Mouse (Mus musculus): ENCODE data around the gene Habp2. TPM values are rescaled to one million over a fixed set of nuclear protein-coding genes. Genes with fewer than 3 reads are reported as not detected.

The Habp2 gene
- polyA plus RNA-seq, 1 experiment from 2014 or later: not detected

GRCm38 (mm10) chr19:56288436-56288835 is 1.5 kb downstream of the Habp2 start:
- H3K4me3 ChIP-seq (ENCODE audit: low read depth, low read length): no peak overlapping the region
- H3K4me1 ChIP-seq (ENCODE audit: control insufficient read depth, insufficient read depth, low read length): no peaks in the 10 kb centered on the region
- ATAC-seq (ENCODE audit: insufficient read depth, low FRiP score, low TSS enrichment): no peak
- H3K36me3 ChIP-seq (ENCODE audit: control insufficient read depth, insufficient read depth, low read length): no peaks in the 10 kb centered on the region
- 90% methylated on average over 4 of the region's 4 CpGs for WGBS
- no peak overlapping the region for H3K9ac ChIP-seq (ENCODE audit: low read length)
- DNase-seq (ENCODE audit: low spot score): no peak
- H3K27me3 ChIP-seq (ENCODE audit: control insufficient read depth, insufficient read depth, low read length): no peaks in the 10 kb centered on the region
- no peak overlapping the region for H3K27ac ChIP-seq (ENCODE audit: low read depth, low read length)
- no peak overlapping the region for H3K4me2 ChIP-seq (ENCODE audit: low read depth)
- no peaks in the 10 kb centered on the region for H3K9me3 ChIP-seq (ENCODE audit: control insufficient read depth, low read length)

DNA sequence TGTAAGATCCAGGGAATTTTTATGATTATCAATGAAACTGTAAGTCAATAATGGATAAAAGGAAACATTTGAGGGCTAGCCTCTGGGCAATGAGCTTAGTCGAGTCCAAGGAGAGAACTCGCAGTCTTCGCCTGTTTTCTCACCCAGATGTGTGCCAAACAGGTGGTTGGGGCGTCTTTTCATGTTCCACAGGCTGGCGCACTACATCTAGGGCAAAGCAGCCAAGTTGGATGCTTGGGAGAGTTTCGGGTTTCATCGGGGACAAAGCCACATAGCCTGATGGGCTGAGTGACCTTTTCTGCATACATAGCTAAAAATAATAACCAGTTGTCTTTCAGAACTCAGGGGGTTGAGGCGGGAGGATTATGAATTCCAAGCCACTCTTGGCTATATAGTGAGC is 2.7 kb downstream of the Habp2 start:
- no peaks in the 10 kb centered on the region for H3K27me3 ChIP-seq (ENCODE audit: control insufficient read depth, insufficient read depth, low read length)
- no peak for ATAC-seq (ENCODE audit: insufficient read depth, low FRiP score, low TSS enrichment)
- no peaks in the 10 kb centered on the region for H3K36me3 ChIP-seq (ENCODE audit: control insufficient read depth, insufficient read depth, low read length)
- no peaks in the 10 kb centered on the region for H3K4me1 ChIP-seq (ENCODE audit: control insufficient read depth, insufficient read depth, low read length)
- no peak overlapping the region for H3K4me3 ChIP-seq (ENCODE audit: low read depth, low read length)
- H3K4me2 ChIP-seq (ENCODE audit: low read depth): no peak overlapping the region
- H3K9ac ChIP-seq (ENCODE audit: low read length): no peak overlapping the region
- no peaks in the 10 kb centered on the region for H3K9me3 ChIP-seq (ENCODE audit: control insufficient read depth, low read length)
- no peak overlapping the region for H3K27ac ChIP-seq (ENCODE audit: low read depth, low read length)
- 85% methylated on average over 8 of the region's 8 CpGs for WGBS
- no peak for DNase-seq (ENCODE audit: low spot score)

DNA sequence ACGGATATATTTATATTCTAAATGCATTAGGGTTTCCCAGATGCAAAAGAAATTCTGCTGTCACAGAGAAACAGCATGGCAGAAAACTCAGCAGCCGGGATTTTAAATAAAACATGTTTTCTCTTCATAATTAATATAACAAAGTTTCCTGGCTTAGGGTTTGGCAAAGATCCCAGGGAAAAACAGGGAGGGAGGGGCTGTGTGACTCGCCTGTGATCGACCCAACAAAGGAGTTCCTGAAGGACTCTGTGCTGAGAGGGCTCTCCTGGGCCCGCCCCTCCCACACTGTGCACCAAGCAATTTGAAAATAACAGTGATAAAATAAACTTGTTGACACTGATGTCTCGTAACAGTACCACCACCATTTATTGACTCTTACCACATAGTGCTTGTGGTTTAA is 5.0 kb downstream of the Habp2 start:
- ATAC-seq (ENCODE audit: insufficient read depth, low FRiP score, low TSS enrichment) (no peak), DNase-seq (ENCODE audit: low spot score) (no peak)
- H3K9me3 ChIP-seq (ENCODE audit: control insufficient read depth, low read length): no peaks in the 10 kb centered on the region
- H3K9ac ChIP-seq (ENCODE audit: low read length): no peak overlapping the region
- 84% methylated on average over 6 of the region's 6 CpGs for WGBS
- H3K36me3 ChIP-seq (ENCODE audit: control insufficient read depth, insufficient read depth, low read length): no peaks in the 10 kb centered on the region
- no peaks in the 10 kb centered on the region for H3K4me1 ChIP-seq (ENCODE audit: control insufficient read depth, insufficient read depth, low read length)
- no peak overlapping the region for H3K4me2 ChIP-seq (ENCODE audit: low read depth)
- no peaks in the 10 kb centered on the region for H3K27me3 ChIP-seq (ENCODE audit: control insufficient read depth, insufficient read depth, low read length)
- H3K4me3 ChIP-seq (ENCODE audit: low read depth, low read length): no peak overlapping the region
- H3K27ac ChIP-seq (ENCODE audit: low read depth, low read length): no peak overlapping the region

DNA sequence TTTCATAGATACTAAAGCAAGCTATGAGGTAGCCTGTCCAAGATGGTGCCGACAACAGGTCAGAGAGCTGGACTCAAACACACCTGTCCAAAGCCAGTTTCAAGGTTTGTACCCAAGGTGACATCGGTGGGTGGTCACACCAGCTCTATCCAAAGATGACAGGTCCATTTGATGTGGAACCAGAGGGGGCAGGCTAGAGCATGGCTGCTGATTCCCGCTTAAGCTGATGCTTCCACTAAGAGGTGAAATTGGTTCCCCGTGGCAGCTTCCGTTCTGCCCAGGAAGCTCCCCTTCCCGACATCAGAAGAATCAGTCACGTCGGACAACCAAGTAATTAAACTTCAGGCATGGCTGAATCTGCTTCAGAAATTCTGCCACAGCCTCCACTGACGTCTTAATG is 5.4 kb downstream of the Habp2 start:
- 73% methylated on average over 9 of the region's 9 CpGs for WGBS
- no peak for ATAC-seq (ENCODE audit: insufficient read depth, low FRiP score, low TSS enrichment)
- H3K27me3 ChIP-seq (ENCODE audit: control insufficient read depth, insufficient read depth, low read length): no peaks in the 10 kb centered on the region
- H3K27ac ChIP-seq (ENCODE audit: low read depth, low read length): no peak overlapping the region
- H3K9me3 ChIP-seq (ENCODE audit: control insufficient read depth, low read length): no peaks in the 10 kb centered on the region
- no peak for DNase-seq (ENCODE audit: low spot score)
- no peak overlapping the region for H3K4me3 ChIP-seq (ENCODE audit: low read depth, low read length)
- H3K4me2 ChIP-seq (ENCODE audit: low read depth): no peak overlapping the region
- no peaks in the 10 kb centered on the region for H3K36me3 ChIP-seq (ENCODE audit: control insufficient read depth, insufficient read depth, low read length)
- H3K9ac ChIP-seq (ENCODE audit: low read length): no peak overlapping the region
- no peaks in the 10 kb centered on the region for H3K4me1 ChIP-seq (ENCODE audit: control insufficient read depth, insufficient read depth, low read length)

DNA sequence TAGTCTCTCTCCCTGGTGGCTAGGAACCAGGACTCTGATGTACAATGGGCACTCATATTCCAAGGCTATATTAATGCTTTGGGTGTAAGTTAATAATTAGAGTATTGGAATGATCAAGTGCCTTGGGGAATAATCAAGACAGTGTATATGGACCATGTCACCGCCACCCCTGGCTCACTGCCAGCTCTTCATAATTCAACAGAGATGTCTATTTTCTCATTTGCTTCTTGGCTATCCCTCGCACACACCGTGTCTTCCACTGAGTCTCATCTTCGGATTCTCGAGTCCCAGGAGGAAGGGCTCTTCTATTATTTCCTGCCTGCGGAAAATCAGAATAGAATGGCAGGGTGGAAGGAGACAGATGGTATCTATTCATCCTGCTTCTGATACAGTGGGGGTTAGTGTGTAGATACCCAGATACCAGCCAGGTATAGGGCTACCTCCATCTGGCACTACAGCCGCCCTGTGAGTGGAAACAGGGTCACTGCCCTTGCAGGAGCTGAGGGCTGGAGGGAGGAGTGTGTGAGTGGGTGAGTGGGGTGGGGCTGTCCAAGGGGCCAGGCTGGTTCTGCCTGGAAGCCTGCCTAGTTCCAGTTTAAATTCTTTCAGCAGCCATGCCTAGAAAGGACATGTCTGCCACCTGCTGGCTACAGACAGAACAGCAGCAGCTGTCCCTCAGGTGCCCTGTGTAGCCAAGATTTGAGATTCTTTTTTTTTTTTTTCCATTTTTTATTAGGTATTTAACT is 7.9 kb downstream of the Habp2 start:
- Histone ChIP-seq H3K9ac (ENCODE audit: low read length) (no peak overlapping the region), H3K4me3 (ENCODE audit: low read depth, low read length) (no peak overlapping the region), H3K36me3 (ENCODE audit: control insufficient read depth, insufficient read depth, low read length) (no peaks in the 10 kb centered on the region), H3K27me3 (ENCODE audit: control insufficient read depth, insufficient read depth, low read length) (no peaks in the 10 kb centered on the region), H3K27ac (ENCODE audit: low read depth, low read length) (no peak overlapping the region), H3K9me3 (ENCODE audit: control insufficient read depth, low read length) (no peaks in the 10 kb centered on the region), H3K4me1 (ENCODE audit: control insufficient read depth, insufficient read depth, low read length) (no peaks in the 10 kb centered on the region), H3K4me2 (ENCODE audit: low read depth) (no peak overlapping the region)
- 73% methylated on average over 7 of the region's 7 CpGs for WGBS
- DNase-seq (ENCODE audit: low spot score): peak; percentile 75
- peak; percentile 75; the same call in 1 of the 2 replicates for ATAC-seq (ENCODE audit: insufficient read depth, low FRiP score, low TSS enrichment)

- no peak overlapping the region for H3K4me2 ChIP-seq (ENCODE audit: low read depth)
- WGBS: 86% methylated on average over 9 of the region's 9 CpGs
- no peaks in the 10 kb centered on the region for H3K27me3 ChIP-seq (ENCODE audit: control insufficient read depth, insufficient read depth, low read length)
- no peak overlapping the region for H3K27ac ChIP-seq (ENCODE audit: low read depth, low read length)
- no peak for DNase-seq (ENCODE audit: low spot score)
- no peak overlapping the region for H3K4me3 ChIP-seq (ENCODE audit: low read depth, low read length)
- no peak overlapping the region for H3K9ac ChIP-seq (ENCODE audit: low read length)
- no peaks in the 10 kb centered on the region for H3K36me3 ChIP-seq (ENCODE audit: control insufficient read depth, insufficient read depth, low read length)
- H3K4me1 ChIP-seq (ENCODE audit: control insufficient read depth, insufficient read depth, low read length): no peaks in the 10 kb centered on the region
- no peaks in the 10 kb centered on the region for H3K9me3 ChIP-seq (ENCODE audit: control insufficient read depth, low read length)
- ATAC-seq (ENCODE audit: insufficient read depth, low FRiP score, low TSS enrichment): no peak
These were observed 9.7 kb downstream of the Habp2 start for GRCm38 (mm10) chr19:56296668-56297067.

DNA sequence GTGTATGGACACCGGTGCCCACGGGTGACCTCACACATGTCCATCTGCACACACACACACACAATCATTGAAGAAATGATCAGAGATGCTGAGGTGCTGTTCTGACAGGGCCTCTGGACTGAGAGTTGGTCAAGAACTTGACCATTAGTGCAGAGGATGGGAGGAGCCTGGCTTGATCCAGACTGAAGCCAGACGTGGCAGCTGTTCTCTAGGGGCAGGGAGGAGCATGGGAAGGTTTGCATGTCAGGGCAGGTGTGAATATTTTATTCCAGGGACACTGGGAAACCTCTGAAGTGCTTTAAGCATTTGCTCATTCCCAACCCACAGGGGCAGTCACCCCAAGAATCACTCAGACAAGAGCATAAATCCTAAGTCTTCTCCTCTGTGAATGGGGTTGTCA is 10.3 kb downstream of the Habp2 start:
- no peak overlapping the region for H3K4me2 ChIP-seq (ENCODE audit: low read depth)
- no peak overlapping the region for H3K4me3 ChIP-seq (ENCODE audit: low read depth, low read length)
- DNase-seq (ENCODE audit: low spot score) (no peak), ATAC-seq (ENCODE audit: insufficient read depth, low FRiP score, low TSS enrichment) (no peak)
- no peaks in the 10 kb centered on the region for H3K36me3 ChIP-seq (ENCODE audit: control insufficient read depth, insufficient read depth, low read length)
- H3K9me3 ChIP-seq (ENCODE audit: control insufficient read depth, low read length): no peaks in the 10 kb centered on the region
- H3K9ac ChIP-seq (ENCODE audit: low read length): no peak overlapping the region
- no peaks in the 10 kb centered on the region for H3K27me3 ChIP-seq (ENCODE audit: control insufficient read depth, insufficient read depth, low read length)
- no peak overlapping the region for H3K27ac ChIP-seq (ENCODE audit: low read depth, low read length)
- 63% methylated on average over 3 of the region's 3 CpGs for WGBS
- no peaks in the 10 kb centered on the region for H3K4me1 ChIP-seq (ENCODE audit: control insufficient read depth, insufficient read depth, low read length)

DNA sequence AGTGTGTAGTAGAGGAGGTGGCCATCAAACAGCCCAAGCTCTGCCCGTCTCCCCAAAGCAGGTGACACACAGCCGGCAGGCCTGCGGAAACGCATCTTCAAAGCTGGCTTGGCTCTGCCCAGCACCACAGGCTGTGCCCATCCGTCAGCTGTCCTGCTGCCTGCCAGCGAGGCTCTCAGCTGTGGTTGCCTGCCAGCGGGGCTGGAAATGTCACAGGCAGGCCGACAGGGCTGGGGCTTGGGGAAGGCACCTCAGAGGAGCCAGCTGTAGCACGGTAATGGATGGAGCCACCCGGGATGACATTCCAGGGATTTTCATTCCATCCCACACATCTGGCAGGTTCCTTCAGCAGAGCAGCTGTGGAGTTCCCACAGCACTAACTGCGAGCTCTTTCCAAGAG is 13.9 kb downstream of the Habp2 start:
- Histone ChIP-seq H3K36me3 (ENCODE audit: control insufficient read depth, insufficient read depth, low read length) (no peaks in the 10 kb centered on the region), H3K4me1 (ENCODE audit: control insufficient read depth, insufficient read depth, low read length) (no peaks in the 10 kb centered on the region), H3K4me3 (ENCODE audit: low read depth, low read length) (no peak overlapping the region), H3K27me3 (ENCODE audit: control insufficient read depth, insufficient read depth, low read length) (no peaks in the 10 kb centered on the region), H3K4me2 (ENCODE audit: low read depth) (no peak overlapping the region), H3K9ac (ENCODE audit: low read length) (no peak overlapping the region), H3K27ac (ENCODE audit: low read depth, low read length) (no peak overlapping the region), H3K9me3 (ENCODE audit: control insufficient read depth, low read length) (no peaks in the 10 kb centered on the region)
- DNase-seq (ENCODE audit: low spot score) (no peak), ATAC-seq (ENCODE audit: insufficient read depth, low FRiP score, low TSS enrichment) (no peak)
- 69% methylated on average over 11 of the region's 11 CpGs for WGBS

- H3K36me3 ChIP-seq (ENCODE audit: control insufficient read depth, insufficient read depth, low read length): no peaks in the 10 kb centered on the region
- ATAC-seq (ENCODE audit: insufficient read depth, low FRiP score, low TSS enrichment) (no peak), DNase-seq (ENCODE audit: low spot score) (no peak)
- no peak overlapping the region for H3K9ac ChIP-seq (ENCODE audit: low read length)
- peaks cover 9% of the 10 kb centered on the region; the same call in 1 of the 2 replicates for H3K4me1 ChIP-seq (ENCODE audit: control insufficient read depth, insufficient read depth, low read length)
- H3K4me3 ChIP-seq (ENCODE audit: low read depth, low read length): no peak overlapping the region
- no peak overlapping the region for H3K4me2 ChIP-seq (ENCODE audit: low read depth)
- no peak overlapping the region for H3K27ac ChIP-seq (ENCODE audit: low read depth, low read length)
- no peaks in the 10 kb centered on the region for H3K9me3 ChIP-seq (ENCODE audit: control insufficient read depth, low read length)
- no peaks in the 10 kb centered on the region for H3K27me3 ChIP-seq (ENCODE audit: control insufficient read depth, insufficient read depth, low read length)
- WGBS: 89% methylated on average over 3 of the region's 3 CpGs
These were observed 29.6 kb downstream of the Habp2 start for GRCm38 (mm10) chr19:56316531-56316930.
